Comparison of ENCODE assay signal across 20 mouse cellular contexts in genomic region chr16:85160140-85160539, GRCm38 (mm10). TPM values are rescaled to one million over a fixed set of nuclear protein-coding genes. Genes with fewer than 3 reads are reported as not detected.
A peak's percentile ranks its signal among the peaks of the same experiment; 100 is the strongest.
DNase-seq lines count a peak whose midpoint lies in the region; ATAC-seq and TF ChIP-seq lines count a peak whose summit lies in the region.
"Had no signal": no experiment of that assay in that cellular context is flagged by ENCODE, and none has a peak within 500 bp of the region (broad histone marks: within the 10 kb centered on the region; RNA-seq: fewer than 3 reads in every experiment).

No protein-coding gene starts in this region.

- no peak overlapping the region for H3K4me3 ChIP-seq in kidney, postnatal 0 days (replicated peaks; ENCODE audit: low read depth, low read length)
- no peak overlapping the region for H3K4me3 ChIP-seq in CH12.LX (replicated peaks in 1 of 3; ENCODE audit: low read depth in 2 of 3, low read length in 2 of 3, poor library complexity in 1 of 3)
- no peak overlapping the region for H3K4me3 ChIP-seq in intestine, embryonic 15.5 days (replicated peaks)
- H3K4me3 ChIP-seq: embryonic facial prominence, embryonic 10.5 days; forebrain, embryonic 13.5 days; heart, embryonic 12.5 days; hindbrain, embryonic 15.5 days had no signal

- no peak for TF ChIP-seq RAD21 in CH12.LX (IDR thresholded peaks at IDR 0.05; ENCODE audit: low read depth, low read length)

- H3K9ac ChIP-seq in kidney, postnatal 0 days (ENCODE audit: low read depth, low read length) = no peak overlapping the region
- H3K9ac ChIP-seq in CH12.LX (ENCODE audit: insufficient read depth, low read depth) = no peak overlapping the region
- no peak overlapping the region for H3K9ac ChIP-seq in intestine, embryonic 15.5 days
- H3K9ac ChIP-seq: forebrain, embryonic 13.5 days; forebrain, postnatal 0 days; heart, embryonic 12.5 days; hindbrain, embryonic 15.5 days had no signal

- H3K36me3 ChIP-seq in kidney, postnatal 0 days (ENCODE audit: insufficient read depth, low read length) = no peaks in the 10 kb centered on the region
- peaks cover 17 to 46% of the 10 kb centered on the region in 2 experiments for H3K36me3 ChIP-seq in CH12.LX (replicated peaks in 1 of 2; ENCODE audit: control insufficient read depth in 1 of 2, insufficient read depth in 1 of 2, low read length in 1 of 2)
- no peaks in the 10 kb centered on the region for H3K36me3 ChIP-seq in intestine, embryonic 15.5 days
- H3K36me3 ChIP-seq: hindbrain, embryonic 15.5 days had no signal

- 44% methylated on average over 2 of the region's 2 CpGs for WGBS in kidney, postnatal 0 days
- WGBS in intestine, embryonic 15.5 days = 60% methylated on average over 2 of the region's 2 CpGs

- no peak for TF ChIP-seq POLR2A in CH12.LX (IDR thresholded peaks at IDR 0.05; ENCODE audit: low read depth, low read length)

- no peak overlapping the region for H3K4me2 ChIP-seq in kidney, postnatal 0 days (ENCODE audit: low read length)
- no peak overlapping the region for H3K4me2 ChIP-seq in CH12.LX (ENCODE audit: insufficient read depth, low read depth, poor library complexity, severe bottlenecking)
- no peak overlapping the region for H3K4me2 ChIP-seq in intestine, embryonic 15.5 days (replicated peaks)
- H3K4me2 ChIP-seq: forebrain, embryonic 13.5 days; heart, embryonic 12.5 days; hindbrain, embryonic 15.5 days had no signal

- dilution Hi-C loops in CH12.LX (cut with MboI; ENCODE audit: extremely low pct_ligation_motif_present, extremely low pct_unique_long_range_greater_than_20kb, low sequenced_read_pairs) = no loop called here

- H3K27me3 ChIP-seq in kidney, postnatal 0 days (ENCODE audit: insufficient read depth, low read length) = no peaks in the 10 kb centered on the region
- H3K27me3 ChIP-seq in CH12.LX (replicated peaks) = no peaks in the 10 kb centered on the region
- no peaks in the 10 kb centered on the region for H3K27me3 ChIP-seq in intestine, embryonic 15.5 days (replicated peaks)
- H3K27me3 ChIP-seq: forebrain, embryonic 13.5 days; heart, embryonic 12.5 days; hindbrain, embryonic 15.5 days; Patski had no signal

- peaks cover 18% of the 10 kb centered on the region for H3K79me2 ChIP-seq in CH12.LX (replicated peaks; ENCODE audit: control insufficient read depth, extremely low read depth, insufficient read depth, poor library complexity, severe bottlenecking)

- peak; percentile 86 for DNase-seq in heart, adult 11 months
- no peak for DNase-seq in heart, postnatal 10 days
- DNase-seq in kidney, postnatal 0 days (ENCODE audit: low spot score) = no peak
- no peak for DNase-seq in kidney, adult 18-20 months
- DNase-seq in CH12.LX (ENCODE audit: extremely low read depth) = no peak
- no peak for DNase-seq in layer of hippocampus, postnatal 36 days
- no peak for DNase-seq in layer of hippocampus, adult 9-11 months
- DNase-seq: adrenal gland, postnatal 10 days; cerebellum, adult 11 months; cerebellum, adult 9-11 months; cerebellum, postnatal 36 days; forebrain, postnatal 0 days; gastrocnemius, postnatal 14 days; heart, postnatal 36 days had no signal

- intact Hi-C loops in heart, postnatal 10 days (cut with DNase I) = no loop called here

- no peak for TF ChIP-seq EP300 in CH12.LX (IDR thresholded peaks at IDR 0.05; ENCODE audit: low read length)

- TF ChIP-seq CTCF in kidney, postnatal 0 days (IDR thresholded peaks at IDR 0.05; ENCODE audit: low read depth) = no peak
- no peak for TF ChIP-seq CTCF in CH12.LX (conservative IDR thresholded peaks at IDR 0.05 in 1 of 2, IDR thresholded peaks at IDR 0.05 in 1 of 2; ENCODE audit: low read depth in 2 of 2, low read length in 2 of 2)

- H3K4me1 ChIP-seq in kidney, postnatal 0 days (replicated peaks; ENCODE audit: insufficient read depth, low read length) = peaks cover 16% of the 10 kb centered on the region; the same call in 1 of the 2 replicates
- H3K4me1 ChIP-seq in CH12.LX (ENCODE audit: control insufficient read depth in 1 of 2, insufficient read depth in 2 of 2) = peaks cover 0 to 29% of the 10 kb centered on the region in 2 experiments; a peak in 1 of 4 replicates
- no peaks in the 10 kb centered on the region for H3K4me1 ChIP-seq in intestine, embryonic 15.5 days (replicated peaks)

- in situ Hi-C loops in CH12.LX (cut with MboI; ENCODE audit: low pct_ligation_motif_present, low pct_unique_long_range_greater_than_20kb, low sequenced_read_pairs) = no loop called here

- H3K9me3 ChIP-seq in kidney, postnatal 0 days (replicated peaks; ENCODE audit: low read length) = no peaks in the 10 kb centered on the region
- peaks cover 3% of the 10 kb centered on the region for H3K9me3 ChIP-seq in CH12.LX (replicated peaks; ENCODE audit: low read length)
- no peaks in the 10 kb centered on the region for H3K9me3 ChIP-seq in intestine, embryonic 15.5 days
- H3K9me3 ChIP-seq: embryonic facial prominence, embryonic 10.5 days; forebrain, embryonic 13.5 days; heart, embryonic 12.5 days; hindbrain, embryonic 15.5 days had no signal

- H3K27ac ChIP-seq in kidney, postnatal 0 days = 0 out of 2 replicates have a peak overlapping the region, but pooled peaks have one; percentile 38
- H3K27ac ChIP-seq in CH12.LX (ENCODE audit: insufficient read depth, low read depth) = no peak overlapping the region
- no peak overlapping the region for H3K27ac ChIP-seq in intestine, embryonic 15.5 days
- H3K27ac ChIP-seq: embryonic facial prominence, embryonic 10.5 days; forebrain, embryonic 13.5 days; hindbrain, embryonic 15.5 days had no signal

- ATAC-seq in kidney, postnatal 0 days (replicated peaks; ENCODE audit: low FRiP score, low read depth) = peak; percentile 43; the same call in 1 of the 2 replicates
- ATAC-seq in intestine, embryonic 15.5 days = peak; percentile 71
- ATAC-seq: forebrain, embryonic 13.5 days; forebrain, postnatal 0 days; Patski had no signal

TF ChIP-seq in CH12.LX, 34 proteins besides CTCF, POLR2A, EP300 and RAD21:
- TF ChIP-seq ZMIZ1 (IDR thresholded peaks at IDR 0.05; ENCODE audit: low read depth, low read length) = 0 out of 2 replicates have a peak, but pooled peaks have one; percentile 5
- no peak for TF ChIP-seq HCFC1 (IDR thresholded peaks at IDR 0.05; ENCODE audit: low read depth, low read length)
- 0 out of 2 replicates have a peak, but pooled peaks have one; percentile 24 for TF ChIP-seq CHD2 (IDR thresholded peaks at IDR 0.05; ENCODE audit: low read length)
- TF ChIP-seq POLR2AphosphoS2 (IDR thresholded peaks at IDR 0.05; ENCODE audit: low read depth, low read length) = 0 out of 2 replicates have a peak, but pooled peaks have one; percentile 24
- TF ChIP-seq MAX (IDR thresholded peaks at IDR 0.05; ENCODE audit: low read length) = no peak

RNA-seq across cellular contexts. Expression of gene App, which starts 13.4 kb away (rescaled TPM):
- total RNA-seq in heart, postnatal 10 days (2021) = 100 to 1,000 TPM; 231 to 247 TPM
- polyA plus RNA-seq in kidney, postnatal 0 days (2015; fragmentation: Nextera tagmentation; extraction: Ambion mirVana) = 360 and 361 TPM in 2 replicates
- total RNA-seq in CH12.LX (2012; rRNA removed) (54.1 and 99.2 TPM in 2 replicates), CH12.LX (2014; rRNA removed) (31.1 and 35.5 TPM in 2 replicates)
- 81.4 and 84.1 TPM in 2 replicates for polyA plus RNA-seq in CH12.LX (2012; ENCODE audit: insufficient read length, low read depth)
- polyA plus RNA-seq in intestine, embryonic 15.5 days (2015; fragmentation: Nextera tagmentation; extraction: Ambion mirVana) = 136 and 147 TPM in 2 replicates
- 1,000 to 10,000 TPM; 1,157 to 1,249 TPM for total RNA-seq in layer of hippocampus, postnatal 36 days (2021)

Comparison
In these comparisons a context has a peak if more than half of its experiments do, and no peak if none do; other contexts are left out.
1. RNA of gene App, which starts 13.4 kb away (total RNA-seq): 1,157 to 1,249 TPM in layer of hippocampus, postnatal 36 days; 231 to 247 TPM in heart, postnatal 10 days and 31.1 to 99.2 TPM in CH12.LX; every median in the first group is over 4 times any median in the second.